Mouse (Mus musculus) layer of hippocampus, adult 11-12 months (tissue): ENCODE data around the gene Tex21.
"Not testable (repeated sequence)": the region's sequence is repeated elsewhere in the genome, so short reads cannot be mapped to it uniquely, and the experiment has no call there.

Experiments used
- DNase-seq: peaks from one replicate; pipeline ENCODE4 v3.0.0; 2022; ENCODE audit warnings: low spot score

Gene Tex21

DNA sequence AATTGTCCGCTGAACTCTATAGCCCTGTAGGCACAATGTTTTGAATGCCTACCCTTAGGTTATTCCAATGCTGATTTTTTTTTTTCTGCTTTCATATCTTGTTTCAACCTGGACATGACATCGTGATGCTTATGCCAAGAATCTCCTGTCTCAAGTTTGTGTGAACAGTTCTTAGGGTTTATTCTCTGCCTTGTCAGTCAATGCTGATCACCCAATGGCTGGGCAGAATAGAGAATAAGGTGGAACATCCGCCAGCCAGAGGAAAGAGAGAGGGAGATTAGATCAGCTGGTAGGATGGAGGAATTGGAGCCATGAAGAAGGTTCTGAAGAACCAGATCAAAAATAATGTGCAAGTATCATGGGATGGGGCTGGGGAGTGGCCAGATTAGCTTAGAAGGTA, 14.1 kb upstream of the Tex21 start:
- DNase-seq, result no peak

DNA sequence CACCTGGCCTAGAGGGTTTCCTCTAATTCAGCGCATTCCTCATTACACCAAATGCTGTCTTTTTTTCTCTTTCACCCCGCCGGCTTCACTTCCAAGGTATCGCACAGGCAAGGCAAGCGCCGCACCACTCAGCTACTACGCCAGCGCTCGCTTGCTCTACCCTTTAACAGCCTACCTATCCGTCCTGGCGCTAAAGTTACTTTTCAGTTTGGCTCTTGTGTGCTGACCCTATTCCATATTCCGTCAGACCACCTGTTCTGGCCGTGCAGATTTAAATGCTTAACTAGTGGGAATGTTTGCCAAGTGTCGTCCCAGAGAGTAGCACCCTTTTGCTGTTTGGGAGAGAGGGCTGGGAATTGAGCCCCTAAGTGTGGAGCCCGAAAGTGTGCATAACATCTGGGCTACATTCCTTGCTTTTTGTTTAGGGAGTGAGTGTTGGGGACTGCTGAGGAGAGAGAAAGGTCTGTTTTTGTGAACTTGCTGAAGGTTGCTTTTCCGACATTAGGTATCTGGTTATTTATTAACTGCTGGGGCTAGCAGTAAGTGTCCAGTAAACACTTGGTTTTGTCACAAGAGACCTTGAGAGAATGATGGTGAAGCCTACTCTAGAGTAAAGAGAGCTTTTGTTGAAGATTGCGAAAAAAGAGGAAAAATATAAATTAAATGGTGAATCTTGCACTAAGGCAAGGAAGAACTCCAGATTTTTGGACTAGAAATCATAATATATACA, 9.7 kb upstream of the Tex21 start:
- no peak for DNase-seq

DNA sequence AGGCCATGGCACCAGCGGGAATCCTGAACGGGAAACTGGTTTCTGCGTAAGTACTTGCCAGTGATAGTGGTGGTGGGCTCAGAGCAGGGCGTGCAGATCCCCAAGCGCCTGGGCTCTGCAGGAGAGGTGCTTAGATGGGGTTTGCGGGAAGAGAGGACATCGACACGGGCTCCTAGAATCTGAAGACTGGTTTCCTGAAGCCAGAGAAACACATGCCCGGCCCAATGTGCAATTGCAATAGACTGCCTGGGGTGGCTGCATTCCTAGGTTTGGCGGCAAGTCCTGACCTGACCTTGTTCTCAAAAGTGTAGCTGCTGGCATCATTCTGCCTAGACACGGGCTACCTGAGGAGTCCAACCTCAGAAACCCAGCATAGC, 8.9 kb upstream of the Tex21 start:
- no peak for DNase-seq

DNA sequence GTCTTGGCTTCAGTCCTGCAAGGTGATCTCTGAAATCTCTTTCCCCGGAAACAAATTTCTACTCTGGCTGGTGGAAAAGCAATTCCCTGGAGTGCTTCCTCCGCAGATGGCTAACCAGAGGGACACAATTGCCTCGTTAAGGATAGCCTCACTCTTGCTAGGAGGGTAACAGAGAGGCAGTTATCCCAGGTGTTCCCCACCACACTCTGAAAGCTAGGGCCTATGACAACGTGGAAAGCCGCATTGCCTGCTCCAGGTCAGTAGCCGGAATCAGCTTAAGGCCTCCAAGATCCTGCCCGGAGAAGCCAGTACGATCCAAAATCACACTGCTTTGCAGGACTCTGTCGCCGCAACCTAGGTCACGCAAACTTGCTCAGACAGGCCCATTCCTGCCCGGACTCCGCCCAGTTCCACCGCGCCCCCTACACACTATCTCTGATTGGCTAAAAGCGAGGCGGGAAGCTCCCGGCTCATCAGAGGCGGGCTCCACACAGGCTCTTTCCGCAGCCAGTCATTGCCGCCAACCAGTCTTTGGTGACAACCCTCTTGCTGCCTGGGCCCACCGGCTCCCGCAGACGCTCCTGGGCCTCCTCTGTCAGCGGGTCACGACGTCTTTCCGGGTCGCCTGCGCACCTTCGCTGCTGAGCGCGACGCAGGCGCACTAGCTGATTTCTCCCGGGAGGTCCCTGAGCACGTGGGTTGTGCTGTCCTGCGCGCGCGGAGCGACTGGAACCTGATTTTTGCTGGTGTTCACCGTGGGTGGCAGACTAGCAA, 8.4 kb upstream of the Tex21 start, which contains the start of gene Mthfd1:
Gene Mthfd1 (plus strand): TSS at position 574 of the 774 bp plus-strand sequence.
- peak; percentile 96 for DNase-seq

DNA sequence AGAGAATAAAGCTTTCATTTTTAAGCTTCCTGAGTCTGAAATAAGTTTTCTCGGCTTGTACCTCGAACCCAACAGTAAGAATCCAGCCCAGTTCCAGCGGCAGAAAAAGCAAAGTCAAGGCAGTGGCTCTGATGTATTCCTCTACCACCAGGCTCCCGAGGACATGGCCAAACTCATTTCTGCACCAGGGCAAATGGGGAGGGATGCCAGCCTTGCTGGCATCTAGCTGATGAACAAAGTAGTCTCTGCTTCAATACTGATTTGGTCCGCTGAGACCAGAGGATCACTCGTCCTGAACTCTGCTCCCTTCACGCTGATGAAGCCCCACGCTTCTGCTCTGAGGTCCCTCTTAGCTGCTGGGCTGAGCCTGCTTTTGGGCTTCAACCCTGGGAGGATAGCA, 7.4 kb upstream of the Tex21 start:
- DNase-seq, result no peak

DNA sequence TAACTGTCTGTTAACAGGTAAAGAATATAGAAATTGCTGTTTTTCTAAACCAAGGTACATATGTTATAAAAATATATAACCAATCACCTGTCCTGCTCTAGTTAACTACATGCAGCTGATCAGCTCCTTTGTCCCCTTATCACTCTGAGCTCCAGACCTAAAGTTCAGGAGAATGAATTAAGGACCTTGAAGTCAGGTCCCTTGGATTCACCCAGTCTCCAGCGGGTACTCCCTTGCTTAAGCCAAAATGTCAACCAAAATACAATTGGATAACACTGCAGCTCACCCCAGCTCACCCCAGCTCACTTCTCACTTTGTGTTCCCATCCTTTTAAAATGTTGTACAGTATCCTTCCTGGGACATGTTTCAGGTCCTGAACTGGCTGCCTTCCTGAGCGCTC, 7.0 kb upstream of the Tex21 start:
- no peak for DNase-seq

DNA sequence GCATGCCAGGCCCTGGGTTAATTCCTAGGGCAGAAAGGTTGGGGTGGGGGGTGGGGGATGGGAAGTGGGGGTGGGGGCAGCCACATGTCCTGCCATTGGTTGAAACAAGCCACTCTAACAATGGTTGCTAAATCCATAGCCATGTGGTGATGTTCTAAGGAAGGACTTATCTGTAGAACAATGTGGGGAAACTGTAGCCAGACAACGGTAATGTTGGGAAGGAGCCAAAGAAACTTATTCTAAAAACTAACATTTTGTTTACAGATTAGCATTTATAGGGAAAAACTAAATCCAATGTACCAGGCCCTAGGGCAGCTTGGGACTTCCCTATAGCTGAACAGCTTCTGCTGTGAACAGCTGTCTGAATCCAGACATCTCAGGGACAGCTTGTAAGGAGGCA, 6.5 kb upstream of the Tex21 start:
- DNase-seq, result no peak

DNA sequence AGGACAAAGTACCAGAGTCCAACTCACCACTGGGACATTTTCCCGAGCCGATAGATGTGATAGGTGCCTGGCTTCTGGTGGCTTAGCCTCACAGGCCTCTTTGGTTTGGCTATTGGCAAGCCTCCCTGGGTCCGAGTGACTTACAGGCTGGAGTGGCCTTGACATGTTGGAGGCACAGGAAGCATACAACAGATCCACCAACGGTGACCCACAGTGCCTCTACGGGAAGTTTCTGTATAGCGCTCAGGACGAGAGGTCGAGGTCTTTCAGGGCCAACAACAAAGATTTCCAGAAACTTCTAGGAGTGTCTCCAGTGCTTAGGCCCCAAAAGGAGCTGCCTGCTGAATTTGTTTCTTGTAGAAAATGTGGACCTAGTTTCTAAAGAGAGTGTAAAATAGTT, 1.6 kb downstream of the Tex21 start:
- DNase-seq, result no peak

DNA sequence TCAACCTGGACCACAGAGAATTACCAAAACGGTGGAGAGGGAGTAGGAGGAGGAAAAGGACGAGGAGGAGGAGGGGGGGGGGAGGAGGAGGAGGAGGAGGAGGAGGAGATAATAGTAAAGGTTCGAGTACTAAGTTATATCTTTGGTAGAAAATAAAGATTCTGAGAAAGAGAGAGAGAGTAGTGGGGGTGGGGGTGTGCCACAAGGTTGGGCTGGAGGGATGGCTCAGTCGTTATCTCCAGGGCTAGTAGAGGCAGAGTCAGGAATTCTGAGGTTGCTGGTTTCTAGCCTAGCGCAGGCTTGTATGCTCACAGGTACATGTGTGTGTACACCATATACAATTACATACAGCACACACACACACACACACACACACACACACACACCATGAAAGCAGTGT, 4.7 kb downstream of the Tex21 start:
- DNase-seq, result no peak

DNA sequence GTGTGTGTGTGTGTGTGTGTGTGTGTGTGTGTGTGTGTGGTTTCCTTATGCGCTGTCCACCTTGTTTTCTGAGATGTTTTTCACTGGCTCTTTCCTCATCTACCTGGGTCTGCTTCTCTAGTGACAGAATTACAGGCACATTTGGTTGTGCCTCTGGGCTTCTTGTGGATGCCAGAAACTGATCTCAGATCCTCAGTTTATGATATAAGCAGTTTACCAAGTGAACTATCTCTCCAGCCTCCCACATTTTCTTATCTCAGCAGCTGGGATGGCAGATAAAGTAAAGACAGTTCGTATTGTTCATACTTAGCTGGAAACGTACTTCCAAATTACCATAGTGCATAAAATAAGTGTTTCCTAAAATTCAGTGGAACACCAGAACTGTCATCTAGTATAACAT, 5.5 kb downstream of the Tex21 start:
- no peak for DNase-seq

DNA sequence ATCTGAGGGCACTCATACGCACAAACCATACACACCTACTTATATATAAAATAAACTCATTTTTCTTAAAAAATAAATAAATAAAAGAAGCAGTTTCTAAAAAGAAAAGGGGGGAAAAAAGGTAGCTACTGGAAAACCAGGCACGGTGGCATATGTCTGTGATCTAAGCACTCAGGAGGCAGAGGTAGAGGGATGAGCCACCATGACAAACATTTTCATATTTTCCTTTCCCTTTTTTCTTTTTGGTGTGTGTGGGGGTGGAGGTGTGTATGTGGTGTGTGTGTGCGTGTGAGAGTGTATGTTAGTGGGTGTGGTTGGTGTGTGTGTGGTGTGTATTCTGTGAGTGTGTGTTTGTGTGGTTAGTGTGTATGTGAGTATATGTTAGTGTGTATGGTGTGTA, 5.9 kb downstream of the Tex21 start:
- no peak for DNase-seq

DNA sequence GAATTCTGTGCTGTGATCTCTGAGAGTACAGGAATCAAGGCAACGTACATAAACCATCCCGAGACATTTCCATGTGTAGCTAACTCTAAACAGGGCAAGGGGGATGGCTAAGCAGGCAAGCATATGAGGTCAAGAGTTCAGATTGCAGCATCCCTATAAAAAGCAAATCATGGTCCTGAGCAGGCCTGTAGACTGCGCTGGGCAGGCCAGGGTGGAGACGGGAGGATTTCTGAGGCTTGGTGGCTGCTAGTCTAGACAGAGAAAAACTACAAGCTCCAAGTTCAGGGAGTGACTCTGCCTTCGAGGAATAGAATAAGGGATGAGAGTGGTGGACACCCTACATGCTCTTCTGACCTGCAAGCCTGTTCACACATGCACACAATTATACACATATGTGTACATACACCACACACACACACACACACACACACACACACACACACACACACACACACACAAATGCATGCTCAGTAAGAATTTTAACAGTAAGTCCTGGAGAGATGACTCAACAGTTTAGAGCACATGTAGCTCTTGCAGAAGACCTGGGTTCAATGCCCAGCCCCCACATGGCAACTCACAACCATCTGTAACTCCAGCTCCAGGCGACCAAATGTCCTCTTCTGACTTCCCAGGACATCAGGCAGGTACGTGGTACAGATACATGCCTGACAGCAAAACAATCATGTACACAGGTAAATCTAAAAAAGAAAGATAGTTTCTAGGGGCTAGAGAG, 6.5 kb downstream of the Tex21 start:
- no peak for DNase-seq

DNA sequence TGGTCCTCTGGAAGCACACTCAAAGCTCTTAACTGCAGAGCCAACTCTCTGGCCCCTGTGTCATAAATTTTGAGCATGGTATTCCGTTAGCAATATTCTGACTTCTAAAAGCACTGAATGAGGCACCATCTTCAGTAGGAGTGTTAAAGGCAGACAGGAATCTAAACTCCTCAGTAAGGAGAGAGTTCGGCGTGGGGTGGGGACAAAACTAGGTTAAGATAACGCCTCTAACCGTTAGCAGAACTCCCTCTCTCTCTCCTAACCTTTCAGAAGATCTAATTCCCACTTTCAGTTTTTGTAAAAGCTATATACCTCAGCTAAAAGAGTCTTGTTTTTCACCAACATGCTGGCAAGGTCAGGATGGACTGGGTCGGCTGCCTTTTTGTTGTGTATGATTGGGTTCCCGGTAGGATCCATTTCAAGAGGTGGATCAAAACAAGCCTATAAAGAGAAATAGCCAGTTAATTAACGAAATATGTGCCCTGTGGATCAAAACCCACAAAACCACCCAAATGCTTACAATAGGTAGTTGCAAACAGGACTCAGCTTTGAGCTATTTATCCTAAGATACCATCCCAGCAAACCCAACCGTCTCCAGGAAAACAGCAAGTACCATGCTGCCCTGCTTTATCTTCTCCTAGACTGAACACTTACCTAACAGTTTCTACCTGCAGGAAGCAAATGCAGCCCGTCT, 7.3 kb downstream of the Tex21 start:
- DNase-seq, result no peak

DNA sequence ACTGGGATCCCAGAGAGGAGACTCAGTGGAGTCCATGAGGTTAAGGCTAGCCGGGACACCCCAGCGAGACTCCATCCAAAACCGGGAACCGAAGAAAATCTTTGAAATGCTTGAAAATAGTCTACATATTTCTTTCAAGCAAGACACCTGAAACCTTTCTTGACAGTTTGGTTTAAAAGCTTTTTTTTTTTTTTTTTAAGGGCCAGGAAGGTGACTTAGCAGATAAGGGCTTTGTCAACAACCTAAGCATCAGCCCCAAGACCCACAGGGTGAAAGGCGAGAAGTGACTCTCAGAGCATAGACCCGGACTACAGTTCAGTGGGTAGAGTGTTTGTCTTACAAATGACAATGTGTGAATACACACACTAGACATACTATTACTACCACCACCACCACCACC, 11.3 kb downstream of the Tex21 start:
- no peak for DNase-seq

DNA sequence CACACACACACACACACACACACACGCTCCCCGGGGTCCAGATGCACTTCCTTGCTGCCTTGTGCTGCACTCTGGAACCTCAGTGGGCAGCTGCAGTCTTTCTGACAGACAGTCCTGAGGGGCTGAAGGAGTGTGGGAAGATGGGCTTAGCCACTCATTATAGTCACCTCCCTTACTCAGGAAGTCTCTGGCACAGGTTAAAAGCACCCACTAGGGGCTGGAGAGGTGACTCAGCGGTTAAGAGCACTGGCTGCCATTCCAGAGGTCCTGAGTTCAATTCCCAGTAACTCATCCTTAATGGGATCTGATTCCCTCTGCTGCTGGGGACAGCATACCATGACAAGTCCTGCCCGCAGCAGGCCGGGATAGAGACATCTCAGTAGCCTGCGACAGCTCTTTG, 15.9 kb downstream of the Tex21 start:
- no peak for DNase-seq

DNA sequence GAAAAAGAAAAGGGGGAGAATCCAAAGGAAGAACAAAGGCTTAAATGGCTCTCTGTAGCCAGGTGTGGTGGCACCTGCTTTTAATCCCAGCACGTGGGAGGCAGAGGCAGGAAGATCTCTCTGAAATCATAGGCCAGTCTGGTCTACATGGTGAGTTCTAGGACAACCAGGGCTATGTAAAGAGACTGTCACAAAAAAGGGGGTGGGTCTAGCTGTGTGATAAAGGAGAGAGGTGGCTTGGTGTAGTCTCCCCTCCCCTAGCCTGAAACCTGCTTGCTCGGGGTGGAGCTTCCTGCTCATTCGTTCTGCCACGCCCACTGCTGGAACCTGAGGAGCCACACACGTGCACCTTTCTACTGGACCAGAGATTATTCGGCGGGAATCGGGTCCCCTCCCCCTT, 24.4 kb downstream of the Tex21 start:
- not testable (repeated sequence) for DNase-seq

DNA sequence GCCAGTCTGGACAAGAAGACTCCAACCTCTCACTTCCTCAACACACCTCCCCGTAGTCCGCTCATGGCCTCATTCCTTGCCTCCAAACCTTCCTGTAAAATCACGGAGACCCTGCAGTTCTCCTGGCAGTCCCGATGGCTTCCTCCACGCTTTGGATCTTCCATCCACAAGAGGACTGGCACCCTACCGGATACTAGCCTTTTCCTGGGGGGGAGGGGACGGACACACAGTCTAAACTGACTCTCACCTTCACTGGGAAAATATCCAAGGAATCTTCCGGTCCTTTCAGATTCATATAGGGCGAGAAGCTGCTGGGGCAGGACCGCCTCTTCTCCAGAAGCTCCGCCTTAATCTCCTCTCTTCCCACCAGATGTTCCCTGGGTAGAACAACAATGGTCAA, 29.8 kb downstream of the Tex21 start:
- no peak for DNase-seq

DNA sequence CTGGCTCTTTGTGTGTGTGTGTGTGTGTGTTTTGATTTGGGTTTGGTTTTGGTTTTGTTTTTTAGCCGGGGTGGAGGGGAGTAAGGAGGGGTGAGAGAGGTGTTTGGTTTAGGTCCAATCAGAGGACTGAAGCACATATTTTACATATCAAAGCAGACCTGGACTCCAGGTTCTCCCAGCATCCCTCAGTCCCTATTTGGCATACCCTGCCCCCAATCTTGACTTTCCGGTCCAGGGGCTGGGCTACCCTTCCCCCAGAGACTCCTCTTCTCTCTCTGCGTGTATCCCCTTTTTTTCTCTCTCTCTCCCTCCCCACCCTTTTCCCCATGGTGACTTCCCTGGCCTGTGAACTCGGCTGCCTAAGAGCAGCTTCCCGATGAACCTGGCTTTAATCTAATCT, 31.4 kb downstream of the Tex21 start:
- no peak for DNase-seq

DNA sequence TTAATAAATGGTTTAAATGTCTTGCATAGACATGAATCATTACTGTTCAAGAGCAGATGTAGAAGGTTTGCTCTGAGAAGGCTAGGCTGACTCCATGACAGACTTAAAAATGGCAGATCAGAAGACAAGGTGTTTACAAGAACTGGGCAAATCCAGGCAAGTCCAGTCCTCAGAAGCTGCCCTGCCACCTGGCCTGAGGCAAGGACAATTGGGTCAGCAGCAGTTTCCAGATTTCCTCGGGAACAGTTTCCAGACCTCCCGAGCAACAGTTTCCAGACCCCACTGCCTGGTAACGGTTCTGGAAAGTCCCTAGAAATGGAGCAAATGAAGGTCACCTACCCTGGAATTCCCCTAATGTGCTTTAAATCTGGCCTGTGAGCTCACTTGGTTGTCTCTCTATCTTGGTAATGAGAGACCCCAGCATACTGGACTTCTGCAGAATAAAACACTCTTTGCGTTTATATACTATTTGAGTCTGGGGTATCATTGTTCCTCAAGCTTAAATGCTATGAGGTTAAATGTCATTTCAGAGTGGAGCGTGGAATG, 37.0 kb downstream of the Tex21 start:
- DNase-seq, result no peak

DNA sequence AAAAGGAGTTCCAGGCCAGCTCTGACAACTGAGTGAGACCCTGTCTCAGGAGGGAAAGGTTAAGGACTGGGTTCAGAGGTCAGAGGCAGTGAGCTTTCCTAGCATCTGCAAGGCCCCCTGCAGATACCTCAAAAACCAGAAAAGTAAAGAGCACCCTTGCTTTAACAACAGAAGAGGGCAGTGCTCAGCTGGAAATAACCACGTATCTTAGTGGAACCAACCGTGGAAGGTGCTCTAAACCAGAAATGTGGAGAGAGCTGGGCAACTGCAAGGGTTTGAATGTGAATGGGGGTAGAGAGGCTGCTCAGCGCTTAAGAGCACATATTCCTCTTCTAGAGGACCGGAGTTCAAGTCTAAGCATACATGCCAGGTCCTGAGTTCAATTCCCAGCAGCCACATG, 46.2 kb downstream of the Tex21 start:
- DNase-seq, result no peak

DNA sequence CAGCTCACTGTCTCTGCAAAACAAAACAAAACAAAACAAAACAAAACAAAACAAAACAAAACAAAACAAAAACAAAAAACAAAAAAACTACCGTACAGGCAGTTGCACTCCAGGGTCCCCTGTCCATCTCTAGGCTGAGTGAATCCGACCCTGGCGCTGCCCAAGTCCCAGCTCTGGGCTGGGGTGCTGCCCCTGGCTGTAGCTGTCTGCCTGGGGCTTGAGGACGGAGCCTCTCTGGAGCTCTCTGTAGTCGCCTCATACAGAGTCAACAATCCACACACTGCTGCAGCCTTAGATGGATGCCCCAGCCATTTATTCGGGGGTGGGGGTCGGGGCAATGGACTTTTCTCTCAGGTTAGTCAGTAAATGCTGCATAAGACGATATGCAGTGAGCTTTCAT, 49.5 kb downstream of the Tex21 start:
- DNase-seq, result no peak

DNA sequence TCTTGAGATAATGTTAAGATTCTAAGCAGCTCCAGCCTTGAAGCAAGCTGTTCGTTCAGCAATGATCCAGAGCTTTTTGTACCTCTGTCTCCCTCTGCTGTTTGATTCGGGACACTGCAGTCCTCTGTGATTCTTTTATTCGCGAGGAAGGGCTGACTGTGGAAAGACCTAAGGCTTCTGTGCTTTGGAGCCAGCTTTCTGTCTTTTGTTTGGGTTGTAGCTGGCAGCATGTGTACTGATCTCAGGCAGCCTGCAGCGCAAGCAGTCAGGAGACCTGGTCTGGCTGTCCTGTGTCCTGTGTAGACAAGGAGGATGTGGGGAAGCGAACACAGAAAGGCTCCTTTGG, 49.9 kb downstream of the Tex21 start:
- DNase-seq, result peak; percentile 85
